Mouse (Mus musculus) forebrain, postnatal 0 days (tissue): ENCODE results near the gene Mogs. TPM values are rescaled to one million over a fixed set of nuclear protein-coding genes. Genes with fewer than 3 reads are reported as not detected.
A peak's percentile ranks its signal among the peaks of the same experiment; 100 is the strongest.

Experiments
- ATAC-seq: fragments of 200-750 bp; cut with Nextera tagmentation; 2 replicates; pipeline ENCODE4 v1.8.0; 2017; ENCODE audit warnings: mild to moderate bottlenecking, moderate library complexity
- DNase-seq: peaks from one replicate; pipeline ENCODE4 v3.0.0-alpha.2; 2015
- H3K27ac ChIP-seq: fragments of 300-500 bp; sonication (generic); 2 replicates; pipeline ENCODE4 v1.5.1; 2014; ENCODE audit warnings: low read depth, mild to moderate bottlenecking, antibody characterized with exemption, low read length, moderate library complexity, mixed read lengths
- H3K27me3 ChIP-seq: fragments of 300-500 bp; sonication (generic); 2 replicates; pipeline ENCODE4 v1.6.1; 2014; ENCODE audit warnings: mild to moderate bottlenecking, low read length, mixed read lengths; ENCODE audit not compliant: insufficient read depth
- H3K36me3 ChIP-seq: fragments of 300-500 bp; sonication (generic); 2 replicates; pipeline ENCODE4 v1.6.1; 2014; ENCODE audit warnings: mild to moderate bottlenecking, moderate library complexity; ENCODE audit not compliant: insufficient read depth
- H3K4me1 ChIP-seq: fragments of 300-500 bp; sonication (generic); 2 replicates; pipeline ENCODE4 v1.6.1; 2014; ENCODE audit warnings: antibody characterized with exemption; ENCODE audit not compliant: insufficient read depth
- H3K4me2 ChIP-seq: fragments of 300-500 bp; sonication (generic); 2 replicates; pipeline ENCODE4 v1.6.1; 2014; ENCODE audit warnings: low read depth, mild to moderate bottlenecking, moderate library complexity
- H3K4me3 ChIP-seq: fragments of 300-500 bp; sonication (generic); 2 replicates; pipeline ENCODE4 v1.5.1; 2014; ENCODE audit warnings: low read depth, low read length, mixed read lengths
- H3K9ac ChIP-seq: fragments of 300-500 bp; sonication (generic); 2 replicates; pipeline ENCODE4 v1.6.1; 2014; ENCODE audit warnings: mild to moderate bottlenecking
- H3K9me3 ChIP-seq: fragments of 300-500 bp; sonication (generic); 2 replicates; pipeline ENCODE4 v1.6.1; 2016; ENCODE audit warnings: low read length
- CTCF ChIP-seq: sonication (generic); IDR thresholded peaks from 2 replicates; pipeline ENCODE4 v1.5.1; 2016; ENCODE audit warnings: antibody characterized with exemption, control low read depth, low read depth
- WGBS: fragments of 180-500 bp; shearing (Covaris S2); extraction: QIAGEN DNeasy Blood & Tissue Kit; methylation state at CpG from one replicate; pipeline ENCODE4 v1.1.7; 2014; 5-methylcytosine and 5-hydroxymethylcytosine counted together
- polyA plus RNA-seq: library from polyadenylated mRNA; unstranded; fragments of >200 nt; fragmentation: Nextera tagmentation; extraction: Ambion mirVana; gene quantifications from 2 replicates; pipeline ENCODE4 v1.2.1, GENCODE M21; 2015
- total RNA-seq: library from RNA; depleted of rRNA; stranded (reverse); fragments of >200 nt; gene quantifications from 2 replicates; pipeline ENCODE4 v1.2.3, GENCODE M21; 2014; rRNA removed

The Mogs gene
- total RNA-seq, result 39.7 and 43.5 TPM in 2 replicates
- polyA plus RNA-seq, result 15.7 and 17.4 TPM in 2 replicates

DNA sequence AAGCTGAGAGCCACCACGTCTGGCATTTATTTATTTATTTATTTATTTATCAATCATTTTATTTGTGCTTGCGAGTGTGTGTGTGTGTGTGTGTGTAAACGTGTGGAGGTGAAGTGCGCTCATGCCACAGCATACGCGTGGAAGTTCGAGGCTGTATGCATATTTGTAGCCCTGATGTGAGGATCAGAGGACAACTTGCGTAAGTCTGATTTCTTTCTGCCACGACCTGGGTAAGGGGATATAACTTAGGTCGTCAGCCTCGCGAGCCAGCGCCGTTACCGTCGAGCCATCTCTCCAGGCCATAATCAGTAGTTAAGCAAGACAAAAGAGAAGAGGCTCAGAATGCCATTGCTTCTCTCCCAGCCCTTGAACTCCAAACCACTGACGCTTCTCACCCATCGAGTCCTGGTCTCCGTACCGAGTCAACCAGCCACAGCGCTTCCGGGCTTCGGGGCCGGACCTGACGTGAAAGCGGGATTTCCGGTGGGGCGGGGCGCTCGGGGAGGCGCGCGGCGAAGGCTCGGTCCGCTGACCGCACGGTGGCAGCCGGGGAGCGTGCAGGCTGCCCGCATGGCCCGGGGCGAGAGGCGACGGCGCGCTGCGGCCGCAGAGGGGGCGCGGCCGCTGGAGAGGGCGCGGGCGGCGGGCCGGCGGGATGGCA lies at the start of gene Mogs:
Gene Mogs (plus strand): TSS at position 486 of the 661 bp plus-strand sequence.
- Histone ChIP-seq H3K36me3 (peaks cover 25% of the 10 kb centered on the region), H3K27ac (peak within 1 kb of the TSS; percentile 74), H3K27me3 (no peaks in the 10 kb centered on the region), H3K9ac (peak within 1 kb of the TSS; percentile 76), H3K4me3 (peak within 1 kb of the TSS; percentile 68), H3K4me2 (peak within 1 kb of the TSS; percentile 92), H3K9me3 (no peaks in the 10 kb centered on the region), H3K4me1 (peaks cover 2% of the 10 kb centered on the region; the same call in 1 of the 2 replicates)
- ATAC-seq, result peak; percentile 92
- peak; percentile 90 for DNase-seq
- TF ChIP-seq CTCF, result peak; percentile 53
- WGBS, result 2% methylated on average over 47 of the region's 58 CpGs

- ATAC-seq, result no peak
- Histone ChIP-seq H3K27me3 (peaks cover 52% of the 10 kb centered on the region), H3K36me3 (no peaks in the 10 kb centered on the region), H3K9ac (no peak overlapping the region), H3K9me3 (no peaks in the 10 kb centered on the region), H3K4me2 (no peak overlapping the region), H3K4me1 (no peaks in the 10 kb centered on the region), H3K27ac (no peak overlapping the region), H3K4me3 (no peak overlapping the region)
- no peak for TF ChIP-seq CTCF
- 43% methylated on average over 8 of the region's 8 CpGs for WGBS
- DNase-seq, result no peak
These were observed 49.3 kb upstream of the Mogs start for GRCm38 (mm10) chr6:83065995-83066394.

DNA sequence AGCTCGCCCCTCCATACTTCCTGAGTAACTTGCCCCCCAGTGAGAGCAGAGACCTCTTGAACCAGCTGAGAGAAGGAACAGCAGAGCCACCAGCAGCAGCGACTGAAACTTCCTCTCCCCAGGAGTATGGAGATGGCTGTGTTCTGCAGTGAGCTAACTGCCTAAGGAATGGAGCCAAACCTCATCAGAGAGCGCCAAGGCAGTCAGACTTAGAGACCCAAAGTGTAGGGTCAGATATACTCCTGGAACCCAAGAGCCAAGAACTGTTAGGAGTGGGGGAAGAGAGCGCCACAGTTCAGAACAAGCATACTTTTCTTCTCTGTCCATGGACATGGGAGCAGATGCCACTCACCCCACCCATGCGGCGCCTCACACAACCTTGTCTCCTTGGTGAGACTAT lies 48.9 kb upstream of the Mogs start:
- no peak for DNase-seq
- no peak for TF ChIP-seq CTCF
- H3K4me2 ChIP-seq, result no peak overlapping the region

DNA sequence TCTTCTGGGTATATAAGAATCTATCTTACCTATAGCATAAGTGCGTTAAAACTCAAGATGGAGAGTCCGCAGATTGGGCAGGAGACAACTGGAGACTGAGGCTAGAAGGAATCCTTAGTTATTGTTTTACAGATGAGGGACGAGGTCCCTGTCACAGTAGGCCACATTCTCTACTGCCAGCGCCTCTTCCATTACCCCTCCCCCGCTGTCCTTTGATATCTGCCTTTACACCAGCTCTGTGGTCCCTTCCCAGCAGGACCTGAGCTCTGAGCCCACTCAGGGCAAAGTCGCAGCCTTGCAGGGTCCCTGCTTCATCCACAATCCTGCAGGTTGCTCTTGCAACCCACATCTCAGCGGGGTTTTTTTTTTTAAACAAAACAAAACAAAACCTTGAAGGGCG lies 47.1 kb upstream of the Mogs start:
- TF ChIP-seq CTCF, result no peak
- H3K9me3 ChIP-seq, result no peaks in the 10 kb centered on the region
- no peak overlapping the region for H3K27ac ChIP-seq
- H3K4me3 ChIP-seq, result no peak overlapping the region
- H3K4me2 ChIP-seq, result no peak overlapping the region
- WGBS, result 3% methylated on average over 8 of the region's 8 CpGs
- H3K4me1 ChIP-seq, result no peaks in the 10 kb centered on the region
- no peak for DNase-seq
- no peak overlapping the region for H3K9ac ChIP-seq
- peaks cover 59% of the 10 kb centered on the region for H3K27me3 ChIP-seq
- H3K36me3 ChIP-seq, result no peaks in the 10 kb centered on the region
- ATAC-seq, result no peak

More for the DNA sequence above, 48.9 kb upstream of the Mogs start:
- Histone ChIP-seq H3K36me3 (no peaks in the 10 kb centered on the region), H3K27me3 (peaks cover 56% of the 10 kb centered on the region), H3K4me1 (no peaks in the 10 kb centered on the region), H3K27ac (no peak overlapping the region), H3K4me3 (no peak overlapping the region), H3K9ac (no peak overlapping the region), H3K9me3 (no peaks in the 10 kb centered on the region)
- WGBS, result 26% methylated on average over 6 of the region's 6 CpGs
- ATAC-seq, result no peak

- Histone ChIP-seq H3K36me3 (no peaks in the 10 kb centered on the region), H3K9ac (no peak overlapping the region), H3K27ac (no peak overlapping the region), H3K4me1 (no peaks in the 10 kb centered on the region), H3K9me3 (no peaks in the 10 kb centered on the region), H3K27me3 (peaks cover 60% of the 10 kb centered on the region), H3K4me3 (0 out of 2 replicates have a peak overlapping the region, but pooled peaks have one; percentile 9), H3K4me2 (no peak overlapping the region)
- DNase-seq (no peak), ATAC-seq (no peak)
- TF ChIP-seq CTCF, result no peak
- 2% methylated on average over 81 of the region's 81 CpGs for WGBS
These were observed 46.4 kb upstream of the Mogs start for GRCm38 (mm10) chr6:83068706-83069487.

DNA sequence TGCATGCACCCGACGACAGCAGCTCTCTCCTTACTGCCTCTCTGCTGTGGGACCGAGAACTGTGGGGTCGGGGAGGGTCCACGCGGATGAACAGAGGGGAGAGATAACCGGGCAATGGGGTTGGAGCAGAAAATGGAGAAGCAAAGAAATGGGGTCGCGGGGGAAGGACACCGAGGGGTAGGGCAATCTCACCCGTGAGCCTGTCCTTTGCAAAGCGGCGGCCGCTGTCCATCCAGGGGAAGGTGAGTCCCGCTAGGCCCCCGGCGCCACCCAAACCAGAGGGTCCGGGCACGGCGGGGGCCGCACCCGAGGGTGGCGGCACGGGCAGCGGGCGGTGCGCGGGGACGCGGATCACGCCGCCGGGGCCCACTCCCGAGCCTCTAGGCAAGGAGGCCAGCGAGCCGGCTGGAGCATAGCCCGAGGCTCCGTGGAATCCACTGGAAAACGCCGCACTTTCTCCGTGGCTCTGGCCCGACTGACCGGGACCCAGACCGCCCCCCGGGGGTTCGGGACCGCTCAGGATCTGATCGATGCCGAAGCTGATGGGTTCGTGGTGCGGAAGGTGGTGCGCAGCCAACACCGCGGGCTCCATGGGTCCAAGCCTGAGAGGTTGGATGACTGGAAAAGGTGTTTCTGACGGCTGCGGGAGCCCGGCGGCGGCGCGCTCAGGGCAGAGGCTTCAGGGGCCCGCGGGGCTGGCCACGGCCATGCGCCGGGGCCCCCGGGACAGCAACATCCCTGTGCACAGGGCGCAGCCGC lies 45.6 kb upstream of the Mogs start:
- H3K4me3 ChIP-seq, result no peak overlapping the region
- DNase-seq (peak; percentile 16), ATAC-seq (no peak; the same call in 1 of the 2 replicates)
- no peaks in the 10 kb centered on the region for H3K36me3 ChIP-seq
- no peaks in the 10 kb centered on the region for H3K4me1 ChIP-seq
- no peak overlapping the region for H3K9ac ChIP-seq
- no peak overlapping the region for H3K27ac ChIP-seq
- WGBS, result 3% methylated on average over 68 of the region's 69 CpGs
- TF ChIP-seq CTCF, result no peak
- no peak overlapping the region for H3K4me2 ChIP-seq
- no peaks in the 10 kb centered on the region for H3K9me3 ChIP-seq
- peaks cover 67% of the 10 kb centered on the region for H3K27me3 ChIP-seq

GRCm38 (mm10) chr6:83070247-83070310 lies 45.2 kb upstream of the Mogs start, which contains the start of gene Tlx2:
TSS of gene Tlx2 (minus strand) at chr6:83070293.
- Histone ChIP-seq H3K36me3 (no peaks in the 10 kb centered on the region), H3K4me3 (no peak within 1 kb of the TSS), H3K27me3 (peaks cover 66% of the 10 kb centered on the region), H3K27ac (no peak within 1 kb of the TSS), H3K4me2 (no peak within 1 kb of the TSS), H3K9ac (no peak within 1 kb of the TSS), H3K4me1 (no peaks in the 10 kb centered on the region), H3K9me3 (no peaks in the 10 kb centered on the region)
- ATAC-seq, result no peak
- 1% methylated on average over 10 of the region's 10 CpGs for WGBS
- DNase-seq, result no peak
- no peak for TF ChIP-seq CTCF
